ENCODE assay signal across 11 mouse cellular contexts in genomic region chr2:152794281-152794827, GRCm38 (mm10). TPM values are rescaled to one million over a fixed set of nuclear protein-coding genes. Genes with fewer than 3 reads are reported as not detected.
DNase-seq lines count a peak whose midpoint lies in the region; ATAC-seq lines count a peak whose summit lies in the region.
"Had no signal": no experiment of that assay in that cellular context is flagged by ENCODE, and none has a peak within 500 bp of the region (broad histone marks: within the 10 kb centered on the region; RNA-seq: fewer than 3 reads in every experiment).

No protein-coding gene starts in this region.

- H3K4me1 ChIP-seq in heart, embryonic 15.5 days (replicated peaks), result peaks cover 40% of the 10 kb centered on the region
- H3K4me1 ChIP-seq in neural tube, embryonic 13.5 days (replicated peaks), result peaks cover 27% of the 10 kb centered on the region

- no peak overlapping the region for H3K4me2 ChIP-seq in heart, embryonic 15.5 days
- no peak overlapping the region for H3K4me2 ChIP-seq in neural tube, embryonic 13.5 days

- no peaks in the 10 kb centered on the region for H3K27me3 ChIP-seq in heart, embryonic 15.5 days
- H3K27me3 ChIP-seq in neural tube, embryonic 13.5 days, result no peaks in the 10 kb centered on the region

- 70% methylated on average over 9 of the region's 9 CpGs for WGBS in heart, embryonic 15.5 days
- 71% methylated on average over 9 of the region's 9 CpGs for WGBS in neural tube, embryonic 13.5 days

- no peak overlapping the region for H3K9ac ChIP-seq in heart, embryonic 15.5 days
- H3K9ac ChIP-seq in neural tube, embryonic 13.5 days, result no peak overlapping the region

- peak overlapping the region; percentile 36; the same call in 1 of the 2 replicates for H3K27ac ChIP-seq in heart, embryonic 15.5 days
- H3K27ac ChIP-seq in neural tube, embryonic 13.5 days (replicated peaks), result 0 out of 2 replicates have a peak overlapping the region, but pooled peaks have one; percentile 4

- no peak overlapping the region for H3K4me3 ChIP-seq in heart, embryonic 15.5 days
- no peak overlapping the region for H3K4me3 ChIP-seq in neural tube, embryonic 13.5 days

- ATAC-seq in heart, embryonic 15.5 days (replicated peaks; ENCODE audit: insufficient number of reproducible peaks, insufficient read depth, low FRiP score, low read depth), result no peak
- no peak for ATAC-seq in neural tube, embryonic 13.5 days (ENCODE audit: low read depth)

- DNase-seq in heart, postnatal 10 days, result no peak
- DNase-seq in neural tube, embryonic 10.5 days (ENCODE audit: extremely low spot score, low spot score), result no peak
- peak; percentile 44 to 49 for DNase-seq in kidney, postnatal 36 days
- DNase-seq in thymus, postnatal 4 days, result peak; percentile 75
- no peak for DNase-seq in right cerebral cortex, adult 2 months (ENCODE audit: low spot score in 2 of 2)
- DNase-seq in left cerebral cortex, adult 8-10 months (ENCODE audit: low spot score in 2 of 2), result no peak
- DNase-seq: adrenal gland, postnatal 36 days; gastrocnemius, postnatal 36 days had no signal

- intact Hi-C loops in heart, postnatal 10 days (cut with DNase I), result no loop called here

- H3K36me3 ChIP-seq in heart, embryonic 15.5 days, result no peaks in the 10 kb centered on the region
- H3K36me3 ChIP-seq in neural tube, embryonic 13.5 days, result 0 out of 2 replicates have a peak, but pooled peaks cover 6% of the 10 kb centered on the region

- no peaks in the 10 kb centered on the region for H3K9me3 ChIP-seq in heart, embryonic 15.5 days (replicated peaks)
- no peaks in the 10 kb centered on the region for H3K9me3 ChIP-seq in neural tube, embryonic 13.5 days
- H3K9me3 ChIP-seq: G1E had no signal

RNA-seq across cellular contexts. Expression of gene Bcl2l1, which starts 37.2 kb away (rescaled TPM):
- polyA plus RNA-seq in heart, embryonic 15.5 days (2015; fragmentation: Nextera tagmentation; extraction: Ambion mirVana), result 69.5 and 80.7 TPM in 2 replicates
- 10 to 100 TPM; 40.0 to 72.4 TPM for total RNA-seq in heart, postnatal 10 days (2021)
- polyA plus RNA-seq in neural tube, embryonic 13.5 days (2015; fragmentation: Nextera tagmentation; extraction: Ambion mirVana), result 151 and 153 TPM in 2 replicates
- 100 to 1,000 TPM; 125 to 143 (median 135) TPM for total RNA-seq in left cerebral cortex, adult 8-10 months (2022)

RNA-seq across cellular contexts. Expression of gene Cox4i2, which starts 40.4 kb away (rescaled TPM):
- 20.8 and 24.2 TPM in 2 replicates for polyA plus RNA-seq in heart, embryonic 15.5 days (2015; fragmentation: Nextera tagmentation; extraction: Ambion mirVana)
- 10 to 100 TPM; 17.9 to 22.4 TPM for total RNA-seq in heart, postnatal 10 days (2021)
- polyA plus RNA-seq in neural tube, embryonic 13.5 days (2015; fragmentation: Nextera tagmentation; extraction: Ambion mirVana), result 4.5 and 4.7 TPM in 2 replicates
- total RNA-seq in left cerebral cortex, adult 8-10 months (2022), result 1 to 10 TPM; 2.1 to 4.8 (median 2.5) TPM
- polyA plus RNA-seq: G1E had no signal

RNA-seq across cellular contexts. Expression of gene Tpx2, which starts 53.4 kb away (rescaled TPM):
- polyA plus RNA-seq in heart, embryonic 15.5 days (2015; fragmentation: Nextera tagmentation; extraction: Ambion mirVana), result 47.3 and 49.9 TPM in 2 replicates
- 10 to 100 TPM; 16.0 to 17.8 TPM for total RNA-seq in heart, postnatal 10 days (2021)
- polyA plus RNA-seq in neural tube, embryonic 13.5 days (2015; fragmentation: Nextera tagmentation; extraction: Ambion mirVana), result 15.1 and 21.3 TPM in 2 replicates
- 1 to 10 TPM; 1.9 to 2.9 (median 2.2) TPM for total RNA-seq in left cerebral cortex, adult 8-10 months (2022)

RNA-seq across cellular contexts. Expression of gene Id1, which starts 58.3 kb away (rescaled TPM):
- polyA plus RNA-seq in heart, embryonic 15.5 days (2015; fragmentation: Nextera tagmentation; extraction: Ambion mirVana), result 61.9 and 63.1 TPM in 2 replicates
- 10 to 100 TPM; 72.9 to 84.2 TPM for total RNA-seq in heart, postnatal 10 days (2021)
- polyA plus RNA-seq in neural tube, embryonic 13.5 days (2015; fragmentation: Nextera tagmentation; extraction: Ambion mirVana), result 63.6 and 68.2 TPM in 2 replicates
- total RNA-seq in left cerebral cortex, adult 8-10 months (2022), result 10 to 100 TPM; 19.1 to 30.8 (median 22.9) TPM

Comparison
In these comparisons a context has a peak if more than half of its experiments do, and no peak if none do; other contexts are left out.
1. DNase-seq: peak in kidney, postnatal 36 days (2 of 2) and thymus, postnatal 4 days (single experiment); none in heart, postnatal 10 days (0 of 2), neural tube, embryonic 10.5 days (single experiment), right cerebral cortex, adult 2 months (0 of 2) and left cerebral cortex, adult 8-10 months (0 of 2).
2. RNA of gene Tpx2, which starts 53.4 kb away (total RNA-seq): 16.0 to 17.8 TPM in heart, postnatal 10 days; 1.9 to 2.9 TPM in left cerebral cortex, adult 8-10 months; every median in the first group is over 4 times any median in the second.